Mouse (Mus musculus) erythroblast, embryonic 14.5 days (primary cell): ENCODE data around the gene Gata2. TPM values are rescaled to one million over a fixed set of nuclear protein-coding genes. Genes with fewer than 3 reads are reported as not detected.

Source experiments
- H3K27me3 ChIP-seq: 2 replicates; pipeline ENCODE4 v1.6.1; 2012; ENCODE audit warnings: inconsistent platforms; ENCODE audit not compliant: control insufficient read depth
- H3K36me3 ChIP-seq: 2 replicates; pipeline ENCODE4 v1.6.1; 2012; ENCODE audit warnings: mild to moderate bottlenecking, inconsistent platforms; ENCODE audit not compliant: control insufficient read depth
- H3K4me1 ChIP-seq: 2 replicates; pipeline ENCODE4 v1.6.1; 2012; ENCODE audit warnings: inconsistent platforms; ENCODE audit not compliant: control insufficient read depth
- H3K4me3 ChIP-seq: replicated peaks from 2 replicates; pipeline ENCODE3; 2012; ENCODE audit warnings: moderate library complexity, mild to moderate bottlenecking, inconsistent platforms
- H3K9me3 ChIP-seq: 2 replicates; pipeline ENCODE4 v1.6.1; 2012; ENCODE audit warnings: low read length, inconsistent platforms, mixed read lengths; ENCODE audit not compliant: control insufficient read depth
- GATA1 ChIP-seq: IDR thresholded peaks from 2 replicates; pipeline ENCODE4 v1.6.1; 2012; ENCODE audit warnings: low read length, inconsistent platforms, mixed read lengths
- TAL1 ChIP-seq: IDR thresholded peaks from 3 replicates; pipeline ENCODE4 v1.6.1; 2012; ENCODE audit warnings: low read length, inconsistent platforms, mixed read lengths
- polyA plus RNA-seq: library from polyadenylated mRNA; stranded (reverse); fragments of >175 nt; gene quantifications from 2 replicates; pipeline ENCODE4 v1.2.3, GENCODE M21; 2012

Gene Gata2
- polyA plus RNA-seq, 1 experiment: 0.82 TPM

DNA sequence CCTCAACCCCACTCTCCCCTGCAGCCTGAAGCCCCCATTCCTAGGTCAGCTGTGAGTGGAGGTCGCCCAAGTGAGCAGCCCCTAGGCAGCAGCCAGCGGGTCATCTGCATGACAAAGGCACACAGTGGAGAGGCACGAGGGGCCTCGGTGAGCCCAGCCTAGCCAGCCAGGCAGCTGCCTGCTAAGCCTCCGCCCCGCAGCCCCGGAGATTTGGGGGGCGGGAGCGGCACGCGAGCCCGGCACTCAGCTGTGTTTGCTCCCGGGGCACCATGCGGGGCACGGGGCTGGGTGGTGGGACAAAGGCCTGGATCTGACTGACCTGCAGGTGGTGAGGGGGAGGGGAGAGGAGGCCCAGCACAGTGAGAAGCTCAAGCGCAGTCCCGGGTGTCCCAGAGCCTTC, 42.3 kb downstream of the Gata2 start:
- no peak for TF ChIP-seq TAL1
- no peak for TF ChIP-seq GATA1
- Histone ChIP-seq H3K9me3 (no peaks in the 10 kb centered on the region), H3K36me3 (no peaks in the 10 kb centered on the region), H3K4me1 (peaks cover 7% of the 10 kb centered on the region; the same call in 1 of the 2 replicates), H3K27me3 (peaks cover 55% of the 10 kb centered on the region), H3K4me3 (no peak overlapping the region)

DNA sequence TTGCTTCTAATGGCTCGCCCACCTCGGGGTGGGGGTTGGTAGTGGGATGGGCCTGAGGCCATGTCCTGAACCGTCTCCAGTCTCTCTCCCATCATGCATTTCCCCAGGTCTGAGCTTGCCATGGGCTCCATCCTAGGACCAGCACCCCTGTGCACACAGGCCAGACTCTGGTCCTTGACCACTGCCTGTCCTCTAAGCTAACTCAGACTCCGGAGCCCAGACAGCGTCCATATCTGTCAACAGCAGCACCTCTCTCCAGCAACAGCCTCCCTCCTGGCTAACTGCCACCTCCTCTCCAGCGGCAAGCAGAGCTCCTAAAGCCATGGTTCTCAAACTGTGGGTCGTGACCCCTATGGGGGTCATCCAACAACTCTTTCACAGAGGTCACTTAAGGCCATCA, 42.8 kb downstream of the Gata2 start:
- no peaks in the 10 kb centered on the region for H3K36me3 ChIP-seq
- H3K4me1 ChIP-seq: peaks cover 7% of the 10 kb centered on the region; the same call in 1 of the 2 replicates
- TF ChIP-seq TAL1 (no peak), GATA1 (no peak)
- peaks cover 51% of the 10 kb centered on the region for H3K27me3 ChIP-seq
- H3K4me3 ChIP-seq: no peak overlapping the region
- no peaks in the 10 kb centered on the region for H3K9me3 ChIP-seq

DNA sequence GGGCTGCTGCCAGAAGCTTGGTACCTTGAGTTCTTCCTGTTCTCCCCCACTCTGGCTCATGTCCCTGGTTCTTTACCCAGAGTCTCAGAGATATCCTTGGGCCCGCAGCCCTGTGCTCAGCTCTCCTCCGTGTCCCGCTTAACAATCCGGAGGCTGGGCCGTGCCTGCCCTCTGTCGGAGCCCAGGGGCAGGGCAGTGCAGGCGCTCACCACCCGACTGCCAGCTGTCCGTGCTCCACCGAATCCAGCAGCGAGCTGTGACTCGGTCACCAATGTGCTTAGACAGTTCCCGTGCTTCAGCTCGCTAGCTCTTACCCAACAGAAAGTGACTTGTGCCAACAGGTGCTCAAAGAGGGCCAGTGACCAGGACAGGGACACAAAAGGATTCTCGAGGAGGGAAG, 48.9 kb downstream of the Gata2 start:
- TF ChIP-seq TAL1 (no peak), GATA1 (no peak)
- Histone ChIP-seq H3K4me1 (peaks cover 2% of the 10 kb centered on the region; the same call in 1 of the 2 replicates), H3K36me3 (no peaks in the 10 kb centered on the region), H3K27me3 (peaks cover 17% of the 10 kb centered on the region), H3K4me3 (no peak overlapping the region), H3K9me3 (no peaks in the 10 kb centered on the region)

DNA sequence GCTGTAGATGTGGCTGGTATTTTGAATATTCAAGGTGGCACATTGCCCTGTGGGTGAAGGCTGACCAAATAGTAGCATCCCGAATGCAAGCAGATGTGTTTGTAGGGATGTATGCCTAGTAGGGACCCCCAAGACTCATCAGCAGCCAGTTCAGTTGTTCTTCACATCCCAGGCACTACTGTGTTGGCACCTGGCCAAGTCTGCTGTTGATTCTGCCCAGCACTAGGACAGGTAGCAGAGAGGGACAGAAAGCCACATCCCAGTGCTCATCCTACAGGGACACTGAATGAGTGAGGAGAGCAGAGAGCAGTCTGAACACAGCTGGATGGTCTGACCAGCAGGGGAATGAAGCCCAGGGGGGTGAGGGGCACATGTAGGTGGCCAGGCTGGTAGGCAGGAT, 55.5 kb downstream of the Gata2 start:
- H3K36me3 ChIP-seq: no peaks in the 10 kb centered on the region; the same call in 1 of the 2 replicates
- H3K9me3 ChIP-seq: no peaks in the 10 kb centered on the region
- peaks cover 58% of the 10 kb centered on the region for H3K4me1 ChIP-seq
- H3K27me3 ChIP-seq: no peaks in the 10 kb centered on the region
- no peak overlapping the region for H3K4me3 ChIP-seq
- TF ChIP-seq GATA1 (no peak), TAL1 (no peak)

DNA sequence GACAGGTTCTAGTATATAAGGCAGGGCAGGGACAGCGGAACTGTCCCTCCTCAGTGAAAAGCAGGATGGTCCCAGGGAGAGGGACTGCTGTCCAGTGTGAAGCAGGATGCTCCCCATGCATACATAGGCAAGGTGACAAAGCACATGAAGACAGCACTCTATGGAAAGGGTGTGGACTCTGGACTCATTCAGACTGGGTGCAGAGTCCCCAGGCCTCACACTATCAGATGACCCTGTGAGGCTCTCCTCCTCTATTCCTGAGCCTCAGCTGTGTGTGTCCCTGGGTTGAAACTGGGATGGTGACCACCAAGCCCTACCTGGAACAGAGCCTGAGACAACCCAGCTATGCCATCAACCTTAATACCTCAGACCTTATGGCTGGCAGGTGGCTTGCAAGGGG, 57.7 kb downstream of the Gata2 start:
- H3K4me3 ChIP-seq: no peak overlapping the region
- no peaks in the 10 kb centered on the region for H3K9me3 ChIP-seq
- no peaks in the 10 kb centered on the region for H3K27me3 ChIP-seq
- TF ChIP-seq GATA1: no peak
- no peak for TF ChIP-seq TAL1
- H3K4me1 ChIP-seq: peaks cover 80% of the 10 kb centered on the region
- H3K36me3 ChIP-seq: peaks cover under 1% of the 10 kb centered on the region

DNA sequence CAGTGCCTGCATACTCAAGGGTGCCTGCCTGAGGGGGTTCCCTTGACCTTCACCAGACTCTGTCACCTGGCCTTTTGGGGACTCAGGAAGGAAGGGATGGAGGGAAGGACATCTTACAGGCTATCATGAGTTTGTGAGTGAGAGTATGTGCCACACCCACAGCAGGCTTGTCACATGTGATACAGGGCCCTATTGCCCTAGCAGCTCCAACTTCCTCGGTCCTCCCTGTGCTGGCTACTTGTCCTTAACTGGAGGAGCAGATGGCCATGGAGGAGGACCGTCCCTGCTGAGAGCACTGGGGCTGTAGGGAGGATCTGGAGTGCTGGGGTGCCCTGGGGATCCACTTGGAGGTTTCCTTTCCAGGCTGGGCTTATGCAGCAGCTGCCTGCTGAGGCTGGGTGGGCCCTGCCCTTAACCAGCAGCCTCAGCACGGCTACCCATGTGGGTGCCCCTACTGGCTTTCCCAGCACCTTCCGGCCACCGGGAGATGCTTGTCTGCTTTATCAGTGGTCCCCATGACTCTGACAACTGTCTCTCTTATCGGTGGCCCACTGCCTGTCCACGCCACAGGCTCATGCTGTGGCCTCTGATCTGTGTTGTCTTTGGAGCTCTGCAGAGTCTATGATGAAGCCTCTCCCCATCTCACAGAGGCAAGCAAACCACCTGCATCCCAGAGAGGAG, 58.2 kb downstream of the Gata2 start:
- Histone ChIP-seq H3K4me1 (peaks cover 85% of the 10 kb centered on the region), H3K27me3 (no peaks in the 10 kb centered on the region), H3K4me3 (no peak overlapping the region), H3K9me3 (no peaks in the 10 kb centered on the region), H3K36me3 (peaks cover 6% of the 10 kb centered on the region)
- no peak for TF ChIP-seq GATA1
- TF ChIP-seq TAL1: no peak

DNA sequence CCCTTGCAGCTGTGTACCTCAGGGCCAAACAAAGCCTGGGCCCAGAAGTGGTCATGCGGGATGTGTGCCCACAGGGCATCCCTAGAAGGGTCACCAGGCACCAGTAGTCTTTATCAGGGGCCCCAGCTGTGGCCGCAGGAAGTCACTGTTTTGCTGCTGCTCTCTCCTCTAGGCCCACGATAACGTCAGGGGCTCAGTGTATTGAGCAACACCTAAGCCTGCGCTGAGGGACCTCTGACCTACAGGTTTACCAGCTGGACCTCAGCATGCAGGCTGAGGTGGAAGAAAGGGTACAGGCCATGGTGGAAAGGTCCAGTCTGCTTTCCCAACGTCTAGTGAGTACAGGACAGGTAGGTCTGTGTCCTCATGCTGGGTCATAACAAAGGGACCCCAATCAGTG, 60.4 kb downstream of the Gata2 start:
- no peak overlapping the region for H3K4me3 ChIP-seq
- H3K36me3 ChIP-seq: peaks cover 18% of the 10 kb centered on the region
- H3K9me3 ChIP-seq: no peaks in the 10 kb centered on the region
- H3K4me1 ChIP-seq: peaks cover 75% of the 10 kb centered on the region
- H3K27me3 ChIP-seq: no peaks in the 10 kb centered on the region
- TF ChIP-seq TAL1 (no peak), GATA1 (no peak)

DNA sequence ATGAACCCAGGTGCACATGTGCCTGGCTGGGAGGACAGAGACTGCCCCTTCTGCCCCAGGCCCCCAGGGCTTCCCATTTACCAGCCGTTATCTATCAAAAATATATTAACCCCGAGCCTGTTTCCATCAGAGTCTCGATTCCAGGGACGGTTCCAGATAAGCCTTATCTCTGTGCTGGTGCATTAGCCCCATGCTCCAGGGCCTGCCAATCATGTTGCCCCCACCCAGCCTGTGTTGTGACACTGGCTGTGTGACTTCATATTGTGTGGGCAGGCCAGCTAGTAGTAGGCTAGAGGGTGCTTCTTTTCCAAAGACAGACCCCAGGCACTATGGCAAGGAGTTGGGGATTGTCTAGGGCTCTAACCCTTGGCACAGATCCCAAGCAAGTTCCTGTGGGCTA, 61.7 kb downstream of the Gata2 start:
- Histone ChIP-seq H3K36me3 (peaks cover 21% of the 10 kb centered on the region), H3K4me1 (peaks cover 66% of the 10 kb centered on the region)
- TF ChIP-seq GATA1 (no peak; the same call in 1 of the 2 replicates), TAL1 (no peak)

More for the DNA sequence above, 61.7 kb downstream of the Gata2 start:
- no peak overlapping the region for H3K4me3 ChIP-seq
- H3K27me3 ChIP-seq: no peaks in the 10 kb centered on the region
- H3K9me3 ChIP-seq: no peaks in the 10 kb centered on the region

Other genes with a start within 250 kb of the Gata2 start
- gene H1fx, start 212.3 kb upstream of the Gata2 start, polyA plus RNA-seq: 0.44 and 0.46 TPM in 2 replicates
- 2.7 and 3.9 TPM in 2 replicates for gene Rab7, start 148.6 kb upstream of the Gata2 start, polyA plus RNA-seq
- 1.2 and 1.4 TPM in 2 replicates for gene Rpn1, start 109.4 kb upstream of the Gata2 start, polyA plus RNA-seq
- gene Dnajb8, start 28.4 kb downstream of the Gata2 start, polyA plus RNA-seq: not detected in 2 replicates